Mouse (Mus musculus) granulocyte monocyte progenitor cell, adult 5-6 weeks (primary cell): ENCODE measurements at regions not wholly inside any gene's neighbourhood (a gene's known extent, or its start where the extent isn't known, plus 50 kb on each side); places are given as distances from the start of the nearest gene placed in this dataset.

ENCODE experiments used
- ATAC-seq: replicated peaks from 2 replicates; pipeline ENCODE4 v1.8.0; 2016; ENCODE audit warnings: mild to moderate bottlenecking, moderate TSS enrichment, inconsistent platforms; ENCODE audit not compliant: poor library complexity, severe bottlenecking

GRCm38 (mm10) chr11:92858170-92858569 lies 239.7 kb upstream of the Car10 start:
- ATAC-seq = no peak

GRCm38 (mm10) chr11:92889693-92890454 lies 208.0 kb upstream of the Car10 start:
- peak; percentile 61; the same call in 1 of the 2 replicates for ATAC-seq

GRCm38 (mm10) chr11:92899296-92899695 lies 198.5 kb upstream of the Car10 start:
- no peak for ATAC-seq
